Mouse (Mus musculus) inflammation-experienced regulatory T-cells, adult 6 months (primary cell): ENCODE data around the gene Tnnt3. TPM values are rescaled to one million over a fixed set of nuclear protein-coding genes. Genes with fewer than 3 reads are reported as not detected.
A peak's percentile ranks its signal among the peaks of the same experiment; 100 is the strongest.

Experiments
- ATAC-seq: one replicate; pipeline ENCODE4 v1.8.0; 2017
- polyA plus RNA-seq, 3 experiments: library from polyadenylated mRNA; unstranded; fragments of 100-300 nt; shearing (Covaris generic); gene quantifications; one replicate each; pipeline ENCODE4 v1.2.1; 2017

Gene Tnnt3
- polyA plus RNA-seq, 3 experiments from 2014 or later = 2.5 to 3.8 (median 2.8) TPM

DNA sequence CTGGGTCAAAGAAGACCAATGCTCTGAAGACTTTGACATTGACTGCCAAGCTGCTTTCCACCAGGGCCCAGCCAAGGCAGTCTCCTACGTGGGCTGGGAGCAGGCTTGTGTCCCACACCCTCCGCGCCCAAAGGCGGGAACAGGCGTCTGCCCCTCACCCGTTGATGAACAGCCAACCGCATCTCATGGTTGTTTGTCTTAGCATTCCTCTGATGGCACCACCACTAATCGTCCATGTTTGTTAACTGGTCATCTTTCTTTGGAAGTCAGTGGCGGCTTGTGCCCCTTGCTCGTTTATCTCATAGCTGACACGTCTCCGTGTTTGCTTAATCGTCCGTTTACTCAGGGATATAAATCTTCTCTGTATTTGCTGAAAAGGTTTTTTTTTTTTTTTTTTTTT, 10.9 kb downstream of the Tnnt3 start:
- no peak for ATAC-seq

DNA sequence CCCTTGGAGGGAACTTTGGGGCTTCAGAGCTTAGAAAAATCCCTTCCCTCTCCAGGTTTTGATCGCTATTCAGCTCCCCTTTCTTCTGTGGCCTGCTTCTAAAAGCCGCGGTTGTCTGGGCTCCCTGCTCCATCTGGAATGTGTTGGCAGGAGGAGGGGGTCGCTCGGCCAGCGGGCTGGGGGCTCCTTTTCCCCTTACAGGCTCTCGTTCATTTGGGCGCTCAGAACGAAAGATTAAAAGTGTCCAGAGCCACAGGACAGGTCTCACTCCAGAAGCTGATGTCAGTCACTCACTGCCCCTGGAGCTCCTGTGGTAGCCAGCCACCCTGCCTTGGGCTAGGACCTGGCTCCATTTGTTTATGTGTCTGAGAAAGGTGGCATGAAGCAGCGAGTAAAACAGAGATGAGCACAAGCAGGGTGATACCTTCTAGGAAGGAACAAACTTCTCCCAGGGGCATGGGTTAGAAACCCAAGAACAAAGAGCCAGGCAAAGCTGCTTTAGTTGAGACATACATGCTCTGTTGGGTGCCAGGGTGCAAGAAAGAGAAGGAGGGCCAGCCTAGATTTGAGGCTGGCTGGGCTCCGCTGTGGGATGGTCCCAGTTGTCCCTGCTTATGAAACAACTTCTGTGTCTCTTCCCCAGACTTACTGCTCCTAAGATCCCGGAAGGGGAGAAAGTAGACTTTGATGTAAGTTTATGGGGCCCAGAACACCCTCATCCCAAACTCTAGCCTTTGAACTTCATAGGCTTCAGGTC, 11.6 kb downstream of the Tnnt3 start:
- ATAC-seq = no peak

DNA sequence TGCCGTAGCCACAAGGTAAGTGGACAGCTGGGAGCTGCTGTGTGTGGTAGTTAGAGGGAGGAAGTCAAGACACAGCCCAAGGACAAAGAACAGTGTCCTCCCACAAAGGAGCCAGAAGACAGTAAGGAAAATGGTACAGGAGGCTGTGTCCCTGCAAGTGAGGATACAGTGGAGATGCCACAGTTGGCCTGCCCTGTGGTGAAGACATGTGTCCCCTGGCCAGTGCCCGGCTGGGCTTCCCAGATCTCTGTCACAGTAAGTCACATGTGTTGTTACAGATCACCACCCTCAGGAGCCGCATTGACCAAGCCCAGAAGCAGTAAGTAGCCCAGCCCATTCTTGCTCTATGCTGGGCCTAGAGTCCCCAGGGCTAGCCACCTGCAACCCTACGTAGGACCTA, 15.4 kb downstream of the Tnnt3 start:
- ATAC-seq = no peak

DNA sequence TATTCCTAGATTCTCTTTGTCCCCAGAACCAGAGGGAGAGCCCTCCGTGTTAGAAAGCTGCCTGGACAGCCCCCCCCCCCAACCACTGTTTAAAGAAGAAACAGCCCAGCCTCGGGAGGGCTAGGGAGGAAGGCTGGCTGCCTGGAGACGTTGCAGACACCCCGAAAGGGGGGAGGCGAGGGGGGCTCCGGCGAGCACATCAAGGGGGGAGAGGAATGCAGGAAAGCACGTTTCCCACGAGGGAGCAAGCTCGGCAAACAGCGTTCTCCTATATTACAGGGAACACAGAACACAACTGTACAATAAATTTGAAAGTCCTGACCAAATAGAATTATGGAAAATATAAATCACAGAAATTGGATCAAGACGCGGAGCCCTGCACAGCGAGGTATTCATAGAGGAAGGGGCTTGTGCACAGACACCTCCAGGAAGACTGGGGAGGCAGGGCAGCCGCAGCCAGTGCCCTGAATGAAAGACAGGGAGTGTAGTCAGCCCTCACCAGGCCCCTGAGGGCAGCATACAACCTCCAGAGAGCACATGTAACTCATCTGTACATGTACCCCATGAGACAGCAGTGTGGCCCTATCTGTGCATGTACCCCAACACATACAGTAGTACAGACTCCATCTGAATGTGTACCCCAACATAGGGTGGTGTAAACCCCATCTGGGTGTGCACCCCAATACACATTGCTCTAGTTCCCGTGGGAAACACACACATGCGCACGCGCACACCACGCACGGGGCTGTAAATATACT, 17.8 kb downstream of the Tnnt3 start:
- no peak for ATAC-seq

DNA sequence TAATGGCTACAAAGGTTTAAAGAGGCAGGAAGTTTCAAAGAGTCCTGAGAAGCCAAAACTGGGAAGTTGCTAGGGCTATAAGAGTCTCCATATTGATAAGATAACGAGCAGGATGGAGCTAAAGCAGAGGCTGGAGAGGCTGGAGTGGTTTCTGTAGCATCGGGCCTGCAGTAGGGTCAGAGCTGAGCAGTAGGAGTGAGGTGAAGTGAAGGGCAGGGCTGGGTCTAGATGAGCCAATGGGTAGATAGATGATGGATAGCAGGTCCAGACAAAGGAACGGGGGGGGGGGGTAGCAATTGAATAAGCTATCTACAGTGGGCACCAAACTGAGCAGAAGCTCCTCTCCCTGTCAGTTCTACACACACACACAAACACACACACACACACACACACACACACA, 18.9 kb downstream of the Tnnt3 start:
- no peak for ATAC-seq

DNA sequence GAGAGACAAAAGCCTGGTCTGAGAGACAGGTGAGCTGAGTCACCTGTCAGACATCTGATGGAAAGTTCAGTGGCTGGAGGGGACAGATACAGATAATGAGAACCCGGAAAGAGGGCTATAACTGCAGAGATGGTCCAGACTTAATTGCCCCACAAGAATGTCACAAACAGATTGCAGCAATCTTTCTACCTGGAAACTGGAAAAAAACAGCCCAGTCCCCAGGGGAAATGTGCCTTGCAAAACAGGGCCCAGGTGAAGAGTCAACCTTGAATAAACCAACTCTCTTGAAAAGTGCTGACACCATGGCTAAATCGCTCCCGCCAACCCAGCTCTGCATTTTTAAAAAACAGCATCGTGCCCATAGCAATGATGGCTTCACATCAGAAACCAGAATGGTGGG, 21.7 kb downstream of the Tnnt3 start:
- no peak for ATAC-seq

DNA sequence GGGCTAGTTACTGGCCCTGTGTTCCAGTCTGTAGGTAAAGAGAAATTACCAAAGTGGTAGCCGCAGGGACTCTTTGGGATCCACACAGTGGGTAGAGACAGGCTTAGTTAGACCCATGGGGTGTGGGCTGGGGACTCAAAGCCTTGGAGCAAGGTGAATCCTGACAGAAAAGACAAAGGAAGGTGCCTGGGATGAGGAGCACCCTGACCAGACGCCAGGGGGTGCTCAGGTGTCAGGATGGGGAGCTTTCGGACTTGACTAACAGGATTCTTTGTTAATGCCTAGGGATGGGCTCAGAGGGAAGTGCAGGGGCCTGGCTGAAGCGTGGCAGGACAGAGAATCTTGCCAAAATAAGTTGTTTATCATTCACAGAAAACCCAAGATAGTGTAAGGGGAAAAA, 23.7 kb downstream of the Tnnt3 start:
- ATAC-seq = no peak

DNA sequence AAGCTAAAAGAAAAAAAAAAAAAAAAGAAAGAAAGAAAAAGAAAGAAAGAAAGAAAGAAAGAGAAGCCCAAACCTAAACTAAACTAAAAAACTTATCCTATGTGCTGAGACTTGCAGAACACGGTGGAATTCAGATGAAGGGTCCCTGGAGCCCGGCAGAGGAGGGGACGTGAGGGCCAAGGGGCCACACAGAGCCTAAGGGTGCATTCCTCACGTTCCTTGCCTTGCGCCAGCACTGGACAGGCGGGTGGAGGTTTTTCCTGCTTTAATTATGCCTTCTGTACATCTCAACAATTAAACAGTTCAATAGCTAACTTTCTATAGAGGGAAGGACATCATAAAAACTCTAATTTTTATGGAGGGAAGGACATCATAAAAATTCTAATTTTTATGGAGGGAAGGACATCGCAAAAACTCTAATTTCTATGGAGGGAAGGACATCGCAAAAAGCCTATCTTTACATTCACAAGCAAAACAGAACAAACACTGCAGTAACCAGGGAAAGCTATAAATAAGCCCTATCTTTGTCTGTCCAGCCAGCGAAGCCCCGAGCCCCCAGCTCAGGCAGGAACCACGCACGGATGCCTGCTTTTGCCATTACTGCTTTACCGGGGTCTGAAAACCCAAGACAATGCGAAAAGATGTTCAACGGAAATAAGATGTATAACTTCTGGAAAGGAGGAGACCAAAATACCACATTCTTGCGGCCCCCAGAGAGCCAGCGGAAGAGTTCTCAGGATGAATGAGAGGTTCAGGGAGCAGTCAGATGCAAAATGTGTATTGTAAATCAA, 24.8 kb downstream of the Tnnt3 start:
- ATAC-seq = no peak

DNA sequence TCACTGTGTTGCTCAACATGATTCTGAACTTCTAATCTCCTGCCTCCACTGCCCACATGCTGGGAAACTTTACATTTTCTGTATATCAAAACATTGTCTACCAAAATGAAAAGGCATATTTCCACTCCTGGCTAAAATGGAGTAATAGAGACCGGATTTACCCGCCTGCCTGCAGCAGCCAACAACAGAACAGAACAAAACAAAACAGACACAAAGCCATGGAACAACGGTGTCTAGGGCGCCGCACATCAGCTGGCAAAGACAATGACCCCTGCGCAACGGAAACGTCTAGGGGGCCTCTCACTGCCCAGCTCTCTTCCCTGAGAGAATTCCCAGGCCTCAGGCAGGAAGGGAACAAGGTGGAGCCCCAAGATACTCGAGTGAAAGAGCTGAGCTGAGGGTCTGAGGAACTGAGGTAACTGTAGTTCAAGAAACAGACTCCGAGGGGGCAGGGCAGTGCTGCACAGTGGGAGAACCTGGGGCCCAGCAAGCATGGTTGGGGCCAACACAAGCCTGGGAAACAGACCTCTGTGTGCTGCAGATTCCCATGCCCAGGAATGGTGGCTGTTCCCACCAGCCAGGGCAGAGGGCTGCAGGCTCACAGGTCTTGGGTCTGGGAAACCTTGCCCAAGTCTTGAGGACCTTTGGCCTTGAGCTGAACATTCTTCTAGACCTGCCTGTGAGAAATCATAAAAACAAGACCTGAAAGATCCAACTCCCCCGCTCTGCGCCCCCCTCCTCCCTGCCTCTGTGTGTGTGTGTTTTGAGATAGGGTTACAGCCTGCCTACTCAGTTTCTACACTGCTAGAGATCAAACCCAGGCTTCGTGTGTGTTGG, 26.9 kb downstream of the Tnnt3 start:
- no peak for ATAC-seq

DNA sequence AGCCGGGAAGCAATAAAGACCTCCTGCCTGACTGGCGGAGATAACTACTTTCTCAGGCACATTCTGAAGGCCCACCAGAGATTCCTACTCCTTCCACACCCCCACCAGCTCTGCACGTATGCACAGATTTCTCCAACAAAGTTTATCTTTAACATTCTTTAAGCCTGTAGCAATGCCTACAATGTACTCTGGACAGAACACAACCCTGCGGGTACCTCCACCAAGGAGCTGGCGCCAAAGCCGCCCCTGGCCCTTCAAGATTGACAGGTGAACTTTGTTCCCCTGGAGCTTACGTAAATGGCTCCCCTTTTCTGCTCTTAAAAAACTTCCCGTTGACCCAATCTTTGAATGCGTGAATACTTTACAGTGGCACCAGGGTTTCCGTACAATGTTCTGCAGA, 30.7 kb downstream of the Tnnt3 start:
- no peak for ATAC-seq

DNA sequence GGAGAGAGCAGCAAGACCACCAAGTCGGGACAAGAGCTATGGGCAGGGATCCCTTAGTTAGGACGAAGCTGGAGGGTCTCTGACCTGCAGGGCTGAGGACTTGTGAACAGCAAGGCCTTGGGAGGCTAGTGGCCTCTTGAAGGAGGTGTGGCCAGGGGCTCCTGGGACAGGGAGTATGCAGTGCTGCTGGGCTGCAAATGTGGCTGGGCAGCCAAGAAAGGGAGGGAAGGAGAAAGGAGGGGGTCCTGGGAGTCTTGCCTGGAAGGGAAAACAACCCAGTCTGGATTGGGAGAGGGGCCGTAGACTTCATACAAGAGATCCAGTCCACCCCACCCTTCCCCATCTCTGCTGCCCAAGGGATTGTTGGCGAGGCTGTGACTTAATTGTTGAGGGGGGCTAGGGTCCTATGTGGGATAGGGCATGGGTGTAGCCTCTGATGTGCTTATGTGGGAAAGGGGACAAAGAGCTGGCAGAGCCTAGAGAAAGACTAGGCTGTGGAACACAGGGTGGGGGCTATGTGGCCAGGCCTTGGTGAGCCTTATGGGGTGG, 33.4 kb downstream of the Tnnt3 start:
- ATAC-seq = no peak

DNA sequence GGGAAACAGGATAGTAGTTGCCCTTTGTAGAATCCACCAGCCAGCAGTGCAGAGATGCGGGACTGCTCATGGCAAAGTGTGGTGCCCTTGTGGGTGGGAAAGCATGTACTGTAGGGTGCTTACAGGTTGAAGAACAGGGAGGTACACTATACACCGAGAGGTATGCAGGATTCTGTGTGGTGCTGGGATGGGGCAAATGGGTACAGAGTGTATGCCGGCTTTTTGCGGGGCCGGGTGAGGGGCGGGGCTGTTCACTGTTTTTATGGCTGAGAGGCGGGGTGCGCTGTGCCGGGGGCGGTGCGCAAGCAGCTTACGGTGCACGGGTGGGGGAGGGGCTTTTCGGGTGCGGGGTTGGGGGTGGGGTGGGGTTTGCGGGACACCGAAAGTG, 34.0 kb downstream of the Tnnt3 start, which contains the start of gene Mrpl23:
Mrpl23 (plus strand) TSS at position 16 of the 388 bp plus-strand sequence.
- peak; percentile 15 for ATAC-seq

DNA sequence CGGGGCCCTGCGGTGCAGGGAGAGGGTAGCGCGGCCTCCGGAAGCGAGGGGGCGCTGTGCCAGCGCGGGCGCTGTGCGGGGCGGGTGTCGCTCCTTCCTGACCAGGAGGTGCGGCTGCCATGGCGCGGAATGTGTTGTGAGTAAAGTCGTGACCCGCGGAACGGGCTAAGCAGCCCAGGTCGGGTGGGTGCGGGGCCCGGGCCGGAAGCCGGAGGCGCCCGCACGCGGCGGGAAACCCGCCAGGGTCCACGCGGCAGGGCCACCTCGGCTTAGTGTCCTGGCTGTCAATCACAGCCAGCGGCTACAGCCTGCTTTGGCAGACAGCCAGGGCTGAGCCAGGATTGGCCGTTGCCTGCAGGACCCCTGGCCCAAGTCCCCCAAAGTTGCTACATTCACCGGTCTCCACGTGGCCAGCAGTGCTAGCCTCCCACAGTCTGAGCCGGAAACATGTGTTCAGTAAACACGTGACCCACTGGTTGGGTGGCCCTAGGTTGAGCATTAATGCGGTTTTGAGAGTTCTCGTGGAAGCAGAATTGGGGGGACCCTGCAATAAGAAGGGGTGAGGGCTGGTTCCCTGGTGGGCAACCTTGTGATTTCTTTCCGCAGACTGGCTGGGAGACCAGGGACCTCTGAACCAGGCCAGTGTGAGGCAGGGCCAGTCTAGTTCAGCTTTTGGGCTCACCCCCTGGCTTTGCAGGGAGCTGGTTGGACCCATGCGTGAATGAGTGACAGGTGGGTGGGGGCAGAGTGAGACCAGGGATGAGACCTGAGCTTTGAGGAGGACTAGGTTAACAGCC, 34.6 kb downstream of the Tnnt3 start:
- peak; percentile 79 for ATAC-seq

DNA sequence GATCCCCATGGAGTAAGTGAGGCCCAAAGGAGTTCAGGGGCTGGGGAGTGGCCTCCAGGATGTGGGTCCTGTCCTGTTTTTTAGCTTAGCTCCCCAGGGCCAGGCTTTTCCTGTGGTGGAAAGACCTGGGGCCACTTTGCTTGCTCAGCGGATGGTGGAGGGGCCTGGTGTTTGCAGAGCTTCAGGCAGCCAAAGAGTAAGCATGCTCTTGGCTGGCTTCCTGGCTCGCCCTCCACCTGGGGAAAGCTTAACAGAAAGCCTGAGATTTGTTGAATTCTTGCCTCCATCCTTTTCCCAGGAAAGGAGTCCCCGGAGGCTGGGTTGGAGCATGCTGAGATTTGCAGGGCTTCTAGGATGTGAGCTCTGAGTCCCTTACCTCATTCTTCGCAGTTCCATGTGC, 36.5 kb downstream of the Tnnt3 start:
- ATAC-seq = no peak

DNA sequence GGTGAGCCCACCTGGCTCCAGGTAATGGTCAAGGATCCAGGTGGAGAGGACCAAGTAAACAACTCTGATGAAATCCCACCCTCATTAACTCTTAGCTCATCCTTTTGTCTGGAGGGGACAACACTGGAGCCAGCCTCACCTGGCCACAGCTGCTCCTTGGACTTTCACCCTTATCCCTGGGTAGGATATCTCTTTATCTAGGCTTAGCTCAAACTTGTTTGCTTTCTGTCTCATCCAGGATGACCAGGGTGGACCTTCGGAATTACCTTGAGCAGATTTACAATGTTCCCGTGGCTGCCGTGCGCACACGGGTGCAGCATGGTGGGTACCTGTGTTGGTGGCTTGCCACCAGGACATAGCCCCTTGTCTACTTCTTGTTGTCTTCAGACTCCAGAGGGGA, 37.2 kb downstream of the Tnnt3 start:
- ATAC-seq = no peak

DNA sequence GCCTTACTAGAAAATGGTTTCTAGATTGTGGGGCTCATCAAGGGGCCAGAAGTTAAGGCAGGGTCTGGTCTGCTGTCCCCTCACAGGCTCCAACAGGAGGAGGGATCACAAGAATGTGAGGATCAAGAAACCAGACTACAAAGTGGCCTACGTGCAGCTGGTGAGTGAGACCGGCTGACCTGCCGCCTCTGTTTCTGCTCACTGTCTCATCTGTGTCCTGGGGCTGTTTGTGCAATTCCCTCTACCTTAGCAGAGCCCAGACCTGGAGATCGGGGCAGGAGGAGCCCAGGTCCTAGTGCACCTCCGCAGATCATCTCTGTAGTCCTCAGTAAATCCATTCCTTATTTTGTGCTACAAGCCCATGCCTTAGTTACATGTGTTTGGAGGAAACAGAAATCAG, 38.5 kb downstream of the Tnnt3 start:
- no peak for ATAC-seq

DNA sequence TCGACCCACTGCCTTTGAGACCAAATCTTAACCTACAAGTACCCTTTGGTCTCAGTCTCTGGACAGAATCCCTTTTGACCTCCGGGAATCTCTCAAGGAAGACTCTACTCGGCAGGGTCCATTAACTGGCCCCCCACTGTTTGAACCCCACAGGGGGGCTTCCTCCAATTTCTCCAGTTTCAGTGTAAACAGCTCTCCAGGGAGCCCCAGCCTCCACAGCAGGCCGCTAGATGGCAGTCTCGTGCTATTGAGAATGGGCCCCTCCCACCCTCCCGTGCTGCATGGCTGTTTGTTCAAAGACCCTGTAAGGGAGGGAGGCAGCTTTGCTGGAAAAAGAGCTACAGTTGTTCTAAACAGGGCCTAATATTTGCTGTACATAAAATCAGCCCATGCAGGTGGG, 39.2 kb downstream of the Tnnt3 start:
- ATAC-seq = peak; percentile 32

DNA sequence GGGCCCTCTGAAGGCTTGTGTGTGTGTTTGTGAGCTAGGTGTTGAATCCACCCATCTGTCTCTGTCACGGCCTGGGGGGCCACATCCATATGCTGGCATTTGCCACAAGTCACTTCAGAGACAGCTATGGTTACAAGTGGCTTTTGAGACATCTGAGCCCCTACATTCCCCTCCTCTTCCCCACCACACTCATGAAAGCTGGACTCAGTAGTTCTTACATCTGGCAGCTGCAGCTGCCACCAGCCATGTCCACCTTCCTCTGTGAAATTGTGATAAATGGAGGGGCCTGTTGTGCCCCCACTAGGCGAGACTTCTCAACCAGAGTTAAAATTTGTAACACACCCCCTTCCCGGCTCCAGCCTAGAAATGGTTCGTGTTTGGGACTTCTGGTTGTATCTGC, 39.7 kb downstream of the Tnnt3 start:
- no peak for ATAC-seq

DNA sequence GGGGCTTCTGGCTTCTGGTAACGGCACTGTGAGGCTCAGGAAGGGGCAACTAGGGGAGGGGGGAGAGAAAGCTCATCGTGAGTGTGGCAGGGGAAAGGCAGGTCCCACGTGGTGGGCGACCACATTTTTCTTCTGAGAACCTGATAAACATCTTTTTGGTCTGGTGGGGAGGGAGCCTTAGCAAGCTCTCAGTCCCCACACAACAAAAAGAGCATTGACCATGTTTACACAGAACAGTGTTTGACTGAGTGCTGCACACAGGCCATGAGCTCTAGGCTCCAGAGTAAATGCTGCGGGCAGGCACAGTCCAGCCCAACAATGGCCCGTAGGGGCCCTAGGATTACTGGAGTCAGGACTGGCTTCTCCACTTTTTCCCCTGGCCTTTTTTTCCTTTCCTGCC, 40.1 kb downstream of the Tnnt3 start:
- ATAC-seq = no peak

DNA sequence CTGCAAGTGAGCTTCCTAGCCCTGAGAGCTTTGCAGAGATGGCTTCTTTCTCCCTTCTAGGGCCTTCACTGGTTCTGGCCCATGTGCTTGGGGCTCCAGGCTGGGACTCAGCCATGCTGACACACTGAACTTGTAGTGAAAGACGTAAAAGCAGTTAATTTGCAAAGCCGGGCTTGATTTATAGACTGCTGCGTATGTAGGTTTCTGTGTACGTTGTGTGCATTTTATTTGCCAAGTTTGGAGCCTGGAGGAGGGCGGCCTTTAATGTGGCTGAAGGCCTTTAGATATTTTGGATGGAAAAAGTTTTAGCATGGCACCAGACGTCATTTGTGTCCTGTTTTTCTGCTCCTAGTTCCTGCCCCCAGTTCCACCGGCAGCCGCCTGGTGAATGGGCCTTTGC, 41.2 kb downstream of the Tnnt3 start:
- ATAC-seq = no peak

DNA sequence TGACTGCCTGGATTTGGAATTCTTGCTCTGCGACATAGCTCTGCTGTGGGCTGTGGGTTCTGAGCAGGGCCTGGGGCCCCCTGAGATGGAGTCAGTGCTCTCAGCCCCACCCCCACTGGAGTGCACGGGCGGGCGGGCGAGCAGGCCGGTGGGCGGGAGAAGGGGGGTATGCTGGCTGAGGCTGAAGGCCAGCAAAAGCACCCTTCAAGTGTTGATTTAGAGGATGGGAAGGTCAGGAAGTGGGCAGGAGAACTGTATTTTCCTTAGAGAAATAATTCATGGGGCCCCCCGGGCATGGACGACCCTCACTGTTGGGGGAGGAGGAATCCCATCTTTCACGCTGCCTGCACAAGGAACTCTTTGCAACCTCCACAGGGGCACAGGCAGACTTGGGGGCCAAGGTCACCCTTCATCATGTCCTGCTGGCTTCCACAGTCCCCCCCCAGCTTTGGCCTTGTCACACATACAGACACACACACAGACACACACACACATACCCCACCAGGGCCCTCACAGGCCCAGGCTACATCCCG, 44.2 kb downstream of the Tnnt3 start:
- ATAC-seq = no peak
